Mouse (Mus musculus) thymus, postnatal 0 days (tissue): ENCODE data around the gene Fbxo6. TPM values are rescaled to one million over a fixed set of nuclear protein-coding genes. Genes with fewer than 3 reads are reported as not detected.

ENCODE experiments used
- microRNA-seq: library from miRNA; unstranded; fragments of <30 nt; microRNA quantifications from one replicate; pipeline ENCODE4, GENCODE M21; 2016; ENCODE audit warnings: borderline number of aligned reads
- polyA plus RNA-seq: library from polyadenylated mRNA; unstranded; fragments of >200 nt; fragmentation: Nextera tagmentation; extraction: Ambion mirVana; gene quantifications from 2 replicates; pipeline ENCODE4 v1.2.1, GENCODE M21; 2015

Gene Fbxo6
- polyA plus RNA-seq, 1 experiment from 2014 or later: 36.2 TPM

Small RNA genes within 50 kb of the gene (microRNA-seq; reads per million reads assigned to microRNA genes)
- not detected for gene Mir7022

Other genes with a start within 250 kb of the Fbxo6 start
- 18.2 and 18.8 TPM in 2 replicates for gene Mfn2, start 247.4 kb downstream of the Fbxo6 start, polyA plus RNA-seq
- gene Plod1, start 215.4 kb downstream of the Fbxo6 start, polyA plus RNA-seq: 11.4 TPM in 2 replicates
- gene 2510039O18Rik, start 211.2 kb downstream of the Fbxo6 start, polyA plus RNA-seq: 21.8 and 28.9 TPM in 2 replicates
- gene Nppb, start 166.4 kb downstream of the Fbxo6 start, polyA plus RNA-seq: 0.42 and 0.62 TPM in 2 replicates
- gene Nppa, start 151.4 kb downstream of the Fbxo6 start, polyA plus RNA-seq: 0.76 and 0.88 TPM in 2 replicates
- 4.1 and 4.2 TPM in 2 replicates for gene Clcn6, start 113.3 kb downstream of the Fbxo6 start, polyA plus RNA-seq
- 8.3 and 9.0 TPM in 2 replicates for gene Mthfr, start 113.1 kb downstream of the Fbxo6 start, polyA plus RNA-seq
- gene Agtrap, start 64.1 kb downstream of the Fbxo6 start, polyA plus RNA-seq: 43.3 and 45.2 TPM in 2 replicates
- gene Mad2l2, start 21.8 kb downstream of the Fbxo6 start, polyA plus RNA-seq: 42.1 and 46.1 TPM in 2 replicates
- not detected in 2 replicates for gene Draxin, start 21.4 kb downstream of the Fbxo6 start, polyA plus RNA-seq
- gene Fbxo44, start 8.3 kb upstream of the Fbxo6 start, polyA plus RNA-seq: 10.2 and 10.9 TPM in 2 replicates
- gene Fbxo2, start 8.5 kb upstream of the Fbxo6 start, polyA plus RNA-seq: 0.71 and 1.1 TPM in 2 replicates
- gene Disp3, start 135.8 kb upstream of the Fbxo6 start, polyA plus RNA-seq: not detected in 2 replicates